8 mouse cellular contexts compared by ENCODE assay signal in the genomic region with DNA sequence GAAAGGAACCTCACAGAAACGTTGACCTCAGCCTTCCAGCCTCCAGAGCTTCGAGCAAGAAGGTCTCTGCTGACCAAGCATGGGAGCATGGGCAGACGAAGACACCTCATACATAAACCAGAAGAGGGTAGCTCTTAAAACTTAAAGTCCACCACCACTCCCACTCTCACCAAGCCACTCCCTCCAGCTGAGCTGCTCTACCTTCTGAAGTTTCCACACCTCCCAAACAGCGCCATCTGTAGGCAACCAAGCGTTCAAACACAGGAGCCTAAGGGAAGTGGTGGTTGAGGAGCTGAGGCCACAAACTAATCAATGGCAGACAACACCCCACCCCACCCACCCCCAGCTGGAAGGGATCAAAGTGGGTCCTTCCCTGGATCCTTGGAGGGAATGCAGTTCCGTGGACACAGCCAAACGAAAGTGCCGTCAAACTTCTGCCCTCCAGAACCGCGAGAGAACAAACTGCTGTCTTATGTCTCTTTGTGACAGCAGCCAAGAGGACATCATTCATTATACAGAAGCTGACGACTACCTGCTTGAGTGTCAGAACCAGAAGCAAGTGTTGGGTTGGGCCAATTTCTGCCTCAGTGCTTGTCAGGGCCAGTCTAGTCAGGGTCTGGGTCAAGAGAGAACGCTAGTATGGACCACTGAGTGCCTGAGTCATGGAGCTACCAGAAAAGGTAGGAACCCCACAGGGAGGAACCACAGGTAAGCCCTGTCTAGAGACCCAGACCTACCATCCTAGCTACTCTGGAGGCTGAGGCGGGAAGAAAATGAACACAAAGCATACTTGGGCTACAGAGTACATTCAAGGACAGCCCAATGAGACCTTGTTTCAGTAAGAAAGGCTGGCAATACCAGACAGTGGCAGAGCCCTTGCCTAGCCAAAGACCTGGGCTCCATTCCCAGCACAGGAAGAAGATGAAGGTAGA. TPM values are rescaled to one million over a fixed set of nuclear protein-coding genes. Genes with fewer than 3 reads are reported as not detected.
DNase-seq lines count a peak whose midpoint lies in the region; ATAC-seq and TF ChIP-seq lines count a peak whose summit lies in the region.

No protein-coding gene starts in this region.

- 68% methylated on average over 13 of the region's 13 CpGs for WGBS in embryonic facial prominence, embryonic 14.5 days
- 68% methylated on average over 13 of the region's 13 CpGs for WGBS in limb, embryonic 13.5 days
- 74% methylated on average over 13 of the region's 13 CpGs for WGBS in small intestine, adult 2 months

- H3K4me1 ChIP-seq in embryonic facial prominence, embryonic 14.5 days (ENCODE audit: control insufficient read depth, insufficient read depth, low read length), result peaks cover 34% of the 10 kb centered on the region
- peaks cover 33% of the 10 kb centered on the region for H3K4me1 ChIP-seq in limb, embryonic 13.5 days
- H3K4me1 ChIP-seq in small intestine, adult 2 months (ENCODE audit: control insufficient read depth, insufficient read depth, insufficient read length, low read length), result peaks cover 16% of the 10 kb centered on the region; the same call in 1 of the 2 replicates

- peak in 1 of 2 experiments; percentile 37 for DNase-seq in layer of hippocampus, adult 2 months (ENCODE audit: low spot score in 2 of 2)
- DNase-seq in layer of hippocampus, adult 9-10 months (ENCODE audit: low spot score), result no peak
- DNase-seq in T-cell, adult 2 months (ENCODE audit: low spot score), result peak; percentile 52
- no peak for DNase-seq in embryonic facial prominence, embryonic 14.5 days (ENCODE audit: low spot score)
- no peak for DNase-seq in gastrocnemius, adult 8-10 months (ENCODE audit: low spot score in 2 of 2)

- no peaks in the 10 kb centered on the region for H3K36me3 ChIP-seq in embryonic facial prominence, embryonic 14.5 days (ENCODE audit: control insufficient read depth, insufficient read depth, low read length)
- no peaks in the 10 kb centered on the region for H3K36me3 ChIP-seq in limb, embryonic 13.5 days
- no peaks in the 10 kb centered on the region for H3K36me3 ChIP-seq in small intestine, adult 2 months (ENCODE audit: control insufficient read depth, insufficient read depth, low read length)

- H3K9me3 ChIP-seq in embryonic facial prominence, embryonic 14.5 days (ENCODE audit: control insufficient read depth, low read length), result no peaks in the 10 kb centered on the region
- no peaks in the 10 kb centered on the region for H3K9me3 ChIP-seq in limb, embryonic 13.5 days

- H3K27me3 ChIP-seq in embryonic facial prominence, embryonic 14.5 days (replicated peaks; ENCODE audit: control insufficient read depth, insufficient read depth, low read length), result no peaks in the 10 kb centered on the region
- no peaks in the 10 kb centered on the region for H3K27me3 ChIP-seq in limb, embryonic 13.5 days
- H3K27me3 ChIP-seq in small intestine, adult 2 months (ENCODE audit: control insufficient read depth, insufficient read depth, low read length), result no peaks in the 10 kb centered on the region

- H3K27ac ChIP-seq in layer of hippocampus, adult 2 months, result peak overlapping the region; percentile 80
- peak overlapping the region; percentile 90 for H3K27ac ChIP-seq in embryonic facial prominence, embryonic 14.5 days (replicated peaks; ENCODE audit: low read depth, low read length)
- H3K27ac ChIP-seq in limb, embryonic 13.5 days, result peak overlapping the region; percentile 93
- H3K27ac ChIP-seq in small intestine, adult 2 months (ENCODE audit: insufficient read depth, low read depth, low read length), result peak overlapping the region; percentile 61

- no peak overlapping the region for H3K4me3 ChIP-seq in layer of hippocampus, adult 2 months
- H3K4me3 ChIP-seq in embryonic facial prominence, embryonic 14.5 days (ENCODE audit: low read depth, low read length), result no peak overlapping the region
- no peak overlapping the region for H3K4me3 ChIP-seq in limb, embryonic 13.5 days
- 0 out of 2 replicates have a peak overlapping the region, but pooled peaks have one; percentile 21 for H3K4me3 ChIP-seq in small intestine, adult 2 months (ENCODE audit: low read depth, low read length)

- TF ChIP-seq POLR2A in small intestine, adult 2 months (IDR thresholded peaks at IDR 0.05; ENCODE audit: low read depth, low read length), result peak; percentile 36; the same call in 1 of the 2 replicates

- H3K9ac ChIP-seq in embryonic facial prominence, embryonic 14.5 days (ENCODE audit: low read depth, low read length), result no peak overlapping the region
- H3K9ac ChIP-seq in limb, embryonic 13.5 days, result no peak overlapping the region

- no peak for ATAC-seq in embryonic facial prominence, embryonic 14.5 days (ENCODE audit: low read depth)
- ATAC-seq in limb, embryonic 13.5 days (ENCODE audit: low FRiP score, low read depth), result no peak
- ATAC-seq in inflammation-experienced regulatory T-cells, adult 6 months, result no peak

- no peak overlapping the region for H3K4me2 ChIP-seq in embryonic facial prominence, embryonic 14.5 days (ENCODE audit: low read depth, low read length)
- H3K4me2 ChIP-seq in limb, embryonic 13.5 days (replicated peaks), result no peak overlapping the region

- peak; percentile 54 for TF ChIP-seq CTCF in layer of hippocampus, adult 2 months (conservative IDR thresholded peaks at IDR 0.05)
- peak; percentile 66; the same call in 1 of the 2 replicates for TF ChIP-seq CTCF in small intestine, adult 2 months (IDR thresholded peaks at IDR 0.05; ENCODE audit: extremely low read depth, insufficient read length, insufficient replicate concordance, low read depth, low read length)

RNA-seq across cellular contexts. Expression of gene Tomm20, which starts 59.8 kb away (rescaled TPM):
- total RNA-seq in layer of hippocampus, adult 2 months (2021), result 100 to 1,000 TPM; 209 to 214 TPM
- polyA plus RNA-seq in embryonic facial prominence, embryonic 14.5 days (2014; fragmentation: Nextera tagmentation; extraction: Ambion mirVana), result 200 and 217 TPM in 2 replicates
- 208 and 214 TPM in 2 replicates for polyA plus RNA-seq in limb, embryonic 13.5 days (2015; fragmentation: Nextera tagmentation; extraction: Ambion mirVana)
- polyA plus RNA-seq in small intestine, adult 2 months (2012; rRNA removed), result 117 and 450 TPM in 2 replicates
- polyA plus RNA-seq in inflammation-experienced regulatory T-cells, adult 6 months (2017; shearing (Covaris generic)), result 10 to 100 TPM; 36.5 to 96.0 (median 72.6) TPM
- 100 to 1,000 TPM in 1 of 4 experiments, 10 to 100 TPM in 3; 73.7 to 107 (median 80.1) TPM for total RNA-seq in gastrocnemius, adult 8-10 months (2022)
